Mouse (Mus musculus) embryonic facial prominence, embryonic 11.5 days (tissue): ENCODE data around the gene Dcaf7. TPM values are rescaled to one million over a fixed set of nuclear protein-coding genes. Genes with fewer than 3 reads are reported as not detected.

Source experiments
- ATAC-seq: fragments of 200-750 bp; cut with Nextera tagmentation; replicated peaks from 2 replicates; pipeline ENCODE4 v1.8.0; 2017; ENCODE audit warnings: low read depth; ENCODE audit not compliant: insufficient number of reproducible peaks, low FRiP score, low TSS enrichment
- DNase-seq: peaks from one replicate; pipeline ENCODE4 v3.0.0-alpha.2; 2015; ENCODE audit warnings: low spot score
- H3K27ac ChIP-seq: fragments of 300-500 bp; sonication (generic); replicated peaks from 2 replicates; pipeline ENCODE4 v1.5.1; 2014; ENCODE audit warnings: mild to moderate bottlenecking, low read depth, low read length, control low read depth
- H3K27me3 ChIP-seq: fragments of 300-500 bp; sonication (generic); 2 replicates; pipeline ENCODE4 v1.6.1; 2014; ENCODE audit warnings: mild to moderate bottlenecking, low read length, moderate library complexity, mixed read lengths; ENCODE audit not compliant: control insufficient read depth, insufficient read depth
- H3K36me3 ChIP-seq: fragments of 300-500 bp; sonication (generic); replicated peaks from 2 replicates; pipeline ENCODE4 v1.6.1; 2014; ENCODE audit warnings: low read depth, mild to moderate bottlenecking, low read length, moderate library complexity, mixed read lengths; ENCODE audit not compliant: control insufficient read depth, insufficient read depth
- H3K4me1 ChIP-seq: fragments of 300-500 bp; sonication (generic); 2 replicates; pipeline ENCODE4 v1.6.1; 2014; ENCODE audit warnings: low read length, mixed read lengths; ENCODE audit not compliant: control insufficient read depth, insufficient read depth
- H3K4me2 ChIP-seq: fragments of 300-500 bp; sonication (generic); 2 replicates; pipeline ENCODE4 v1.6.1; 2014; ENCODE audit warnings: low read depth, mild to moderate bottlenecking, control low read depth, low read length, moderate library complexity
- H3K4me3 ChIP-seq: fragments of 300-500 bp; sonication (generic); 2 replicates; pipeline ENCODE4 v1.5.1; 2014; ENCODE audit warnings: low read depth, low read length, control low read depth
- H3K9ac ChIP-seq: fragments of 300-500 bp; sonication (generic); replicated peaks from 2 replicates; pipeline ENCODE4 v1.6.1; 2014; ENCODE audit warnings: mild to moderate bottlenecking, control low read depth, low read length
- H3K9me3 ChIP-seq: fragments of 300-500 bp; sonication (generic); replicated peaks from 2 replicates; pipeline ENCODE4 v1.6.1; 2016; ENCODE audit warnings: mild to moderate bottlenecking, low read length, inconsistent platforms, mixed read lengths; ENCODE audit not compliant: control insufficient read depth
- WGBS: fragments of 180-500 bp; shearing (Covaris S2); extraction: QIAGEN DNeasy Blood & Tissue Kit; methylation state at CpG from one replicate; pipeline ENCODE4 v1.1.7; 2014; 5-methylcytosine and 5-hydroxymethylcytosine counted together
- polyA plus RNA-seq: library from polyadenylated mRNA; unstranded; fragments of >200 nt; fragmentation: Nextera tagmentation; extraction: Ambion mirVana; gene quantifications from 2 replicates; pipeline ENCODE4 v1.2.1, GENCODE M21; 2014

Gene Dcaf7
- polyA plus RNA-seq = 59.9 and 68.6 TPM in 2 replicates

DNA sequence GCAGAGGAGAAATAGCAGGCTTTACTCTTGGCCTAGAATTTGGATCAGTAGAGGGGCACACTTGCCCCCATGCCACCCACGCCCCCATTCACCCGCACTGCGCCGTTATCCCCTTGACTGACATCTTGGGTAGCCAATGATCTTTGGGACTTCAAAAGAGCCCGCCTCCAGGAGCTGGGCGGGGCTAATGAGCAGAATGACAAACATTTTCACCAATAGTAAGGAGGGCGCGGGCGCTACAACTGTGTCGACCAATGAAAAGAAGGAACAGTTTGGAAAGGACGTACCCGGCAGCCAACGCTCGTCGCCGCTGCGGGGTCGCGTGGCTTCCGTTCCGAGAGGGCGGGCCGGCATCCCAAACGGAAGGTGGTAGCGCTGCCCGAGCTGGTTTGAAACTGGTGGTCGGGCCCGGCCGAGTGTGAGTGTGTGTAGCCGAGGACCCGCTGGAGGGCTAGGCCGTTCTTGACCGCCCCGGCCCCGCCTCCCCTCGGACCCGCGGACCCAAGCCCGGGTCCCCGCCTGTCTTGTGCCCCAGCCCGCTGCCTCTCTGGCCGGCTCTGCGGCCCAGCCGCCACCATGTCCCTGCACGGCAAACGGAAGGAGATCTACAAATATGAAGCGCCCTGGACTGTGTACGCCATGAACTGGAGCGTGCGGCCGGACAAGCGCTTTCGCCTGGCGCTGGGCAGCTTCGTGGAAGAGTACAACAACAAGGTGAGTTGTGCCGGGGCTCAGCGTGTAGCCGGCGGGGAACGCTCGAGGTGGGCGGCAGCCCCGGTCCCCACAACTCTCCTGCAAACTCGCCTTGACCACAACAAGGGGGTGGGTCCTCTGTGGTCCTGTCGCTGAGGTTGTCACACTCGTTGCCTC, at the start of gene Dcaf7:
TSS of gene Dcaf7 (plus strand) at position 325 of the 870 bp plus-strand sequence.
- Histone ChIP-seq H3K4me1 (no peaks in the 10 kb centered on the region; the same call in 1 of the 2 replicates), H3K4me3 (peak within 1 kb of the TSS; percentile 99), H3K9me3 (no peaks in the 10 kb centered on the region), H3K27me3 (no peaks in the 10 kb centered on the region), H3K4me2 (peak within 1 kb of the TSS; percentile 82), H3K36me3 (no peaks in the 10 kb centered on the region), H3K27ac (peak within 1 kb of the TSS; percentile 76), H3K9ac (peak within 1 kb of the TSS; percentile 89)
- ATAC-seq (peak; percentile 99), DNase-seq (peak; percentile 98)
- WGBS = under 1% methylated on average over 66 of the region's 66 CpGs

DNA sequence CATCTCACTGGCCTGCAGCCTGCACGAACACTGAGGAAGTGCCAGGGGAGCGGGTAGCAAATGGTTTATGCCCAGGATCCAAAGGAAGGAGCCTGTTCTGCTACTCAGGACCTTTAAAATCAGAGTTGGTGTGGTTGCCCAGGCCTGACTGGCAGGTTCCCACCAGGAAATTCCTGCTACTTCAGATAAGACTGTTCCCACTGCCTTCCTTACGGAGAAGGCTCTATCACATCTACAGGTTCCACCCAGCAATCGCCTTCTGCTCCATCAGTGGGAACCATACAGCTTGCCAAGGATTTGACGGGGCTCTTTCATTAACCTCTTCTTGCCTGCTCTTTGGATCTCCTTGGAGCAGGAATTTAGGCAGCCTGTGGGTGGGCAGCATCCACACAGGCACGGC, 49.2 kb upstream of the Dcaf7 start:
- H3K9me3 ChIP-seq = no peaks in the 10 kb centered on the region
- 84% methylated on average over 6 of the region's 6 CpGs for WGBS
- no peak overlapping the region for H3K4me3 ChIP-seq
- H3K27ac ChIP-seq = no peak overlapping the region
- no peaks in the 10 kb centered on the region for H3K4me1 ChIP-seq
- DNase-seq (no peak), ATAC-seq (no peak)
- no peaks in the 10 kb centered on the region for H3K27me3 ChIP-seq
- no peak overlapping the region for H3K9ac ChIP-seq
- H3K36me3 ChIP-seq = no peaks in the 10 kb centered on the region
- H3K4me2 ChIP-seq = no peak overlapping the region

DNA sequence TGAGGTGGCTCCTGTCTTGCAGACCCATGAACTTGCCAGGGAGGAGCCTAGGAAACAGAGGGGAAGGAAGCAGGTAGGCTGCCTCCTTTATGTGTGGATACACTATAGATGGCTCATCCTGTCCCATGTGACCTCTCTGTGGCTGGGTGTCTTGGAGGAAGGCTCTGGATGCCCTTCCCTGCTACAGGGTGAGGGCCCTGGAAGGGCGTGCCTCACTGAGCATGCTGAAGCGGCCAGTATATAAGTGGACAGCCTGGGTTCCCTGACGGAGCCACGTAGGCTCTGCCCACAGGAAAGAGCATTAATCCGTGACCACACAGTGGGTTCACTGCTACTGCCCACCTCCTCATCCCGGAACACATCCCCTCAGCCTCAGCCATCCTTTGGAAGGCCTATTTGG, 47.2 kb upstream of the Dcaf7 start:
- no peaks in the 10 kb centered on the region for H3K4me1 ChIP-seq
- no peak overlapping the region for H3K4me2 ChIP-seq
- H3K4me3 ChIP-seq = no peak overlapping the region
- no peak for ATAC-seq
- no peaks in the 10 kb centered on the region for H3K36me3 ChIP-seq
- WGBS = 76% methylated on average over 6 of the region's 6 CpGs
- no peak overlapping the region for H3K9ac ChIP-seq
- H3K9me3 ChIP-seq = no peaks in the 10 kb centered on the region
- DNase-seq = no peak
- no peak overlapping the region for H3K27ac ChIP-seq
- no peaks in the 10 kb centered on the region for H3K27me3 ChIP-seq

DNA sequence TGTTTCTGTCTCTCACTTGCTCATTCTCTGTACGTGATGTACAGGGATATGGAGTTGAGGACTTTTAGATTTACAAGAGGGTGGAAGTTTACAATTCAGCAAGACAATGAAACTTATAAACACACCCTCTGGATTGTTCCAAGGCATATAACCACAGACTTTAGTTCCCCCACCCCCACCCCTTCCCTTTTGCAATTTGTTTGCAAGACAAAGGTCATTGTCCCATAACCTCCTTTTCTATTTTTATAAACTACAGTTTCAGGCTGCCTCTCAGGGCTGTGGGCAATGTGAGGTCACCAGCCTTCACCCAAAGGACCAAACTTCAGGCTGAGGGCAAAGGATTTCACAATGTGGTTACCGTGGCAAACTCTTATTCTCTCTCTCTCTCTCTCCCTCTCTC, 46.4 kb upstream of the Dcaf7 start:
- H3K9me3 ChIP-seq = no peaks in the 10 kb centered on the region
- ATAC-seq (no peak), DNase-seq (no peak)
- H3K4me2 ChIP-seq = no peak overlapping the region
- 66% methylated on average over 2 of the region's 2 CpGs for WGBS
- H3K4me3 ChIP-seq = no peak overlapping the region
- H3K36me3 ChIP-seq = no peaks in the 10 kb centered on the region
- H3K27ac ChIP-seq = no peak overlapping the region
- no peaks in the 10 kb centered on the region for H3K27me3 ChIP-seq
- H3K9ac ChIP-seq = no peak overlapping the region
- no peaks in the 10 kb centered on the region for H3K4me1 ChIP-seq

DNA sequence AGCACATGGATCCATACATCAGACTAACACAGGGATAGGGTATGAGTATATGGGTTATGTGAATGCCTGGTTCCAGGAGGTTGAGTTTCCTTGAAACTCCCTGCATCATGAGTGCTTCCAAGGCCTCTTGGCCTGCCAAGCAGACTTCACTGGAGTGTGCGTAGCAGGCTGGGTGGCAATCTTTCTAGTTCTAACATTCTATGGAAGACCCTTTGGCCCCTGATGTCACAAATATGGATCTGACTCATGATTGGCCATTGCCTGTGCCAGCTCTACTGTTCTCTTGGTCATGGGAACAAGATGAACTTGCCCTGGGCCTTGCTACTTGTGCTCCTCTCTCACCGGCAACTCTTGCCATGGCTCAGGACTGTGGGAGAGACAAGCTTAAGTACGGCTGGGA, 42.3 kb upstream of the Dcaf7 start, which contains the start of gene Ace3:
TSS of gene Ace3 (plus strand) at position 301 of the 400 bp plus-strand sequence.
- no peaks in the 10 kb centered on the region for H3K27me3 ChIP-seq
- no peak within 1 kb of the TSS for H3K9ac ChIP-seq
- H3K4me2 ChIP-seq = no peak within 1 kb of the TSS
- no peak within 1 kb of the TSS for H3K4me3 ChIP-seq
- ATAC-seq (no peak), DNase-seq (no peak)
- no peaks in the 10 kb centered on the region for H3K36me3 ChIP-seq
- H3K9me3 ChIP-seq = no peaks in the 10 kb centered on the region
- H3K4me1 ChIP-seq = no peaks in the 10 kb centered on the region
- H3K27ac ChIP-seq = no peak within 1 kb of the TSS
- 98% methylated on average over 3 of the region's 3 CpGs for WGBS

DNA sequence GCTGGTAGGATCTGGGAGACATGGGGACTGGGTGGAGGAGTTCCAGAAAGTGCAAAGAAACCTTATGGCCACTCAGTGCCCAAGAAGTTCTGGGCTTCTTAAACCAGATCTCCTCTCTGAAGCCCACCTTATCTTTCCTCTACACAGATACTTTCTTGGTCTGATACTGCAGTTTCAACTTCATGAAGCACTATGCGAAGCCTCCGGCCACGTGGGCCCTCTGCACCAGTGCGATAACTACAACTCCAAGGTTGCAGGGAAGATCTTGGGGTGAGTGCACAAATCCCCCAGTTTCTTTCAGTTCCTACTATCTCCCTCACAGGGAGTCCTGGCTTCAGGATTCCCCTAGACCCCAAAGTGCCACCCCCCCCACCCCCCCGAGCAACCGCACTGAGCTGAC, 36.6 kb upstream of the Dcaf7 start:
- ATAC-seq = no peak
- Histone ChIP-seq H3K27me3 (no peaks in the 10 kb centered on the region), H3K4me1 (no peaks in the 10 kb centered on the region), H3K9me3 (no peaks in the 10 kb centered on the region), H3K36me3 (no peaks in the 10 kb centered on the region), H3K4me2 (no peak overlapping the region), H3K27ac (no peak overlapping the region), H3K4me3 (no peak overlapping the region), H3K9ac (no peak overlapping the region)
- WGBS = 95% methylated on average over 6 of the region's 6 CpGs
- DNase-seq = no peak

DNA sequence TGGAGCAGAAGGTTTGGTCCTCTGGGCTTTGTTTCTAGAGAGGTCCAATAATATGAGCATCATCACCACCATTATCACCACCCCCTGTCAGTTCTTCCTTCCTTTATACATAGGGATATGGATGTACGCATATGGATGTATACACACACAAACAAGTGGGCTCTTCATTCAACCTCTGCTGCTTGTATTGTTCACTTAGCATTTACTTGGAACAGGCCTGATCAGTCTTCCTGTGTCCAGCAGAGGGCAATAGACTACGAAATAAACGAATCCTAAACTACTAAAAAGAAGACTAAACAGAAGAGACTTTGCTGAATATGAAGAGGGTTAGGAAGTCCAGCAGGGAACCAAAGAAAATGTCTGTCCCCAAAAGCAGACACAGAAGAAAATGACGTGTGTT, 35.0 kb upstream of the Dcaf7 start:
- H3K9ac ChIP-seq = no peak overlapping the region
- H3K36me3 ChIP-seq = no peaks in the 10 kb centered on the region
- WGBS = 49% methylated on average over 4 of the region's 4 CpGs
- no peaks in the 10 kb centered on the region for H3K4me1 ChIP-seq
- H3K27me3 ChIP-seq = no peaks in the 10 kb centered on the region
- H3K4me3 ChIP-seq = no peak overlapping the region
- DNase-seq (peak; percentile 45), ATAC-seq (no peak)
- no peak overlapping the region for H3K27ac ChIP-seq
- no peaks in the 10 kb centered on the region for H3K9me3 ChIP-seq
- H3K4me2 ChIP-seq = no peak overlapping the region

DNA sequence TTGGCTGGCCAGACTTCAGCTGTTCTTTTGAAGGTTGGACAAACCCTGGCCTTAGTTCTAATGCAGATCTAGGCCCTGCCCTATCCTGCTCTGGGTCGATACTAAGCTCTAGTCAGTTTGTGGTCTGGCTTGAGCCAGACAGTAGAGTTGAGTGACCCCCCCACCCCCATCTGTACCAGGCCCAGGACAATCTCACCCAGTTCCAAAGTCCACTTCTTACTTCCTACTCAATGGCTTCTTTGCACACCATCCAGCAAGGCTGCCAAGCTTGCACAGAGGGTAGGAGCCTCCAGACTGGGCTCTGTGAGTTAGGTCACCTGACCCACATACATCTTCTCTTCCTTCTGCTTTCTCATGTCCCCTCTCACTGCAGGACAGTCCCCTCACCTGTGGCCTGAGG, 32.1 kb upstream of the Dcaf7 start:
- no peak overlapping the region for H3K27ac ChIP-seq
- no peak for DNase-seq
- H3K9me3 ChIP-seq = no peaks in the 10 kb centered on the region
- no peaks in the 10 kb centered on the region for H3K36me3 ChIP-seq
- 100% methylated on average over 1 of the region's 1 CpGs for WGBS
- no peak overlapping the region for H3K4me2 ChIP-seq
- no peaks in the 10 kb centered on the region for H3K27me3 ChIP-seq
- H3K4me3 ChIP-seq = no peak overlapping the region
- no peaks in the 10 kb centered on the region for H3K4me1 ChIP-seq
- ATAC-seq = no peak
- H3K9ac ChIP-seq = no peak overlapping the region
